Mouse (Mus musculus): Measurements from ENCODE around the gene Dync1i1. TPM values are rescaled to one million over a fixed set of nuclear protein-coding genes. Genes with fewer than 3 reads are reported as not detected.

The Dync1i1 gene
- total and polyA plus RNA-seq, 2 experiments from 2014 or later = 62.1 to 64.7 TPM

DNA sequence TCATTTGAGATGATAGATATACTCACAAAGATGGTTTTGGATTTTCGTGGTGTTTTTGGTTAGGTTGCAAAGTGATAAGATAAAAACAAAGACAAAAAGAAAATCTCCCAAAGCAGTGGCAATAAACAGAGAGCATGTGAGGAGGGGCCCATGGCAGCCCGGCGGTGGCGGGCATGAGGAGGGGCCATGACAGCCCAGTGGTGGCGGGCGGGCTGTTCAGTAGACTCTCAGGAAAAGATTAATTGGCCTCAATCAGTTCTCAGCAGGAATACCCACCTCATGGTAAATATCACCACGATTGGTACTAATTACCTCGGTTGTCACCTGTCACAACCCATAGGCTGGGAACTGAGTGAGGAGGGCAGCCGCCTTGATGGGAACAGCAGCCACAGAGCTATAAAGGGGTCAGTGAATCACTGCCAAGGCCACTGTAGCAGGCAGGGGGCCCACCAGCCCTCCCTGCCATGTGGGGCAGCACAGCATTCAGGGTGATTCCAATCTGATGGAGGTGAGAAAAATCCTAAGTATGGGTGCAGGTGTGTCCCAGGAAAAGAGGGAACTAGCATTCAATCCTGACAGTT lies 224.5 kb downstream of the Dync1i1 start:
- 67% methylated on average over 9 of the region's 9 CpGs for WGBS
- DNase-seq (ENCODE audit: low spot score) = no peak
- no peaks in the 10 kb centered on the region for H3K36me3 ChIP-seq (ENCODE audit: insufficient read depth, low read length)

DNA sequence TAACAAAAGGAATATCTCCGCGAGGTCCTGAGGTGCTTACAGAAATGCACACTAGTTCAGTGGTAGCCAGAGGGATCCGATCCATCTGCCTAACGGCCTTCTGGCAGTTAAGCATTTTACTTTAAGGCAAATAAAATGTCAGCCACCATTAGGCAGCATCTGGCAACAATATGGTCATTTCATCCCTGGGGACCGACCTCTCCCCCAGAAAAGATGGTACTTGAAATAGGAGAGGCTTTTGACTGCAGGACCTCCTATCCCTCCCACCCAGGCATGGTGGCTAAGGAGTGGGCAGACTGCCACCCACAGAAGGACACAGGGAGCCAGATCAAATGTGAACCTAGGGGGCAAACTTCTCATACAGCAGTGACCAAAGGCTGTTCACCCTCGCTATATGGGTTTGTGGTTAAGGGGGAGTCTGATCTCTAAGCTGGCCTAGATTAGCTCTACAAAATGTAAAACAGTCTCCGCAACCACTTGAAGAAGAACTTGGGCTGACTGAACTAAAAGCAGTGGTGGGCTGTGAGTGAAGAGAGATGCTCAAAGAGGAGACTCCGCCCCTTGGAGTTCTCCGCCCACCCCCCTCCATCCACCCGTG lies 231.0 kb downstream of the Dync1i1 start:
- no peak for DNase-seq (ENCODE audit: low spot score)
- Histone ChIP-seq H3K4me2 (ENCODE audit: low read depth, low read length) (no peak overlapping the region), H3K9me3 (ENCODE audit: low read length) (no peaks in the 10 kb centered on the region), H3K4me3 (ENCODE audit: low read length) (no peak overlapping the region), H3K27me3 (ENCODE audit: insufficient read depth, low read length) (no peaks in the 10 kb centered on the region), H3K27ac (no peak overlapping the region), H3K4me1 (ENCODE audit: insufficient read depth, low read length) (no peaks in the 10 kb centered on the region), H3K36me3 (ENCODE audit: insufficient read depth, low read length) (no peaks in the 10 kb centered on the region), H3K9ac (replicated peaks; ENCODE audit: low read length) (no peak overlapping the region)
- ATAC-seq = no peak
- TF ChIP-seq CTCF (IDR thresholded peaks at IDR 0.05; ENCODE audit: low read depth) = no peak
- WGBS = 68% methylated on average over 10 of the region's 10 CpGs

More for the DNA sequence above, 224.5 kb downstream of the Dync1i1 start:
- Histone ChIP-seq H3K9ac (replicated peaks; ENCODE audit: low read length) (no peak overlapping the region), H3K27me3 (ENCODE audit: insufficient read depth, low read length) (no peaks in the 10 kb centered on the region), H3K4me2 (ENCODE audit: low read depth, low read length) (no peak overlapping the region), H3K9me3 (ENCODE audit: low read length) (no peaks in the 10 kb centered on the region), H3K27ac (no peak overlapping the region), H3K4me1 (ENCODE audit: insufficient read depth, low read length) (no peaks in the 10 kb centered on the region), H3K4me3 (ENCODE audit: low read length) (no peak overlapping the region)
- ATAC-seq = peak; percentile 38; the same call in 1 of the 2 replicates
- no peak for TF ChIP-seq CTCF (IDR thresholded peaks at IDR 0.05; ENCODE audit: low read depth)

DNA sequence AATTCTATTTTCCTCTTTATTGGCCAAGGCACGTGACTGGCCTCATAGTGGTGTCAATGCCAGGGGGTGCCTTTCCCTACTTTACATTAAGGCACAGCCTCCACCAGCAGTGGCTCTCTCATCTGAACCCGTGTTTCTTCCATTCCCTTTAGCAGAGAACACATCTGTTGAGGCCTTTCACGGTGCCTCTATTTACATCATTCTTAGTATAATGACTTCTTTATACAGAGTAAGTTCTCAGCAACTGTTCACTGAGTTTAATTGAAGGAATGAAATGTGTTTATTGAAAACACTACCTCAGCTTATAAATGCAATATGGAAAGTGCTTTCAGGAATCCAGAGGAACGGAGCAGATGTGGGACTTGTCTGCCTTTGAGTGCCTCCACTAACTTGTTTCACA lies 235.3 kb downstream of the Dync1i1 start:
- no peak for DNase-seq (ENCODE audit: low spot score)
- no peaks in the 10 kb centered on the region for H3K36me3 ChIP-seq (ENCODE audit: insufficient read depth, low read length)
- 74% methylated on average over 4 of the region's 4 CpGs for WGBS
- no peak overlapping the region for H3K9ac ChIP-seq (replicated peaks; ENCODE audit: low read length)
- no peak overlapping the region for H3K4me3 ChIP-seq (ENCODE audit: low read length)
- no peaks in the 10 kb centered on the region for H3K4me1 ChIP-seq (ENCODE audit: insufficient read depth, low read length)
- no peaks in the 10 kb centered on the region for H3K27me3 ChIP-seq (ENCODE audit: insufficient read depth, low read length)
- no peaks in the 10 kb centered on the region for H3K9me3 ChIP-seq (ENCODE audit: low read length)
- TF ChIP-seq CTCF (IDR thresholded peaks at IDR 0.05; ENCODE audit: low read depth) = no peak
- H3K4me2 ChIP-seq (ENCODE audit: low read depth, low read length) = no peak overlapping the region
- no peak for ATAC-seq
- no peak overlapping the region for H3K27ac ChIP-seq

DNA sequence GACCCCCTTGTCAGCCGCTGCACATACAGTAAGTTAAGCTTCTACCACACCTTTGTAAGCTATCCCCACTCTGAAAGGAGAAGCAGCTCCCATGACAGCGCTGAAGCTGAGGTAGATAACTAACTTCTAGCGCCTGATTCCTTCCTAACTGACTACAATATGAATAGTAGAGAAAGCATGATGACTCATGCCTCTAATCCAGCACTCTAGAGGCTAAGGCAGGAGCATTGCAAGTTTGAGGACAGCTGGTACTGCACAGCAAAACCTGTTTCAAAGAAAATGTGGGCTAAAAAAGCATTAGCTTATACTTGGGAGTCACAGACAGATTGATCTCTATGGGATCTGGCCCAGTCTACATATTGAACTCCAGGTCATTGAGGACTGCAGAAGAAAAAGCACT lies 236.5 kb downstream of the Dync1i1 start:
- H3K9me3 ChIP-seq (ENCODE audit: low read length) = no peaks in the 10 kb centered on the region
- no peak overlapping the region for H3K4me3 ChIP-seq (ENCODE audit: low read length)
- H3K4me1 ChIP-seq (ENCODE audit: insufficient read depth, low read length) = no peaks in the 10 kb centered on the region
- H3K9ac ChIP-seq (replicated peaks; ENCODE audit: low read length) = no peak overlapping the region
- H3K36me3 ChIP-seq (ENCODE audit: insufficient read depth, low read length) = no peaks in the 10 kb centered on the region
- TF ChIP-seq CTCF (IDR thresholded peaks at IDR 0.05; ENCODE audit: low read depth) = no peak
- no peak for ATAC-seq
- no peak overlapping the region for H3K27ac ChIP-seq
- no peaks in the 10 kb centered on the region for H3K27me3 ChIP-seq (ENCODE audit: insufficient read depth, low read length)
- H3K4me2 ChIP-seq (ENCODE audit: low read depth, low read length) = no peak overlapping the region
- DNase-seq (ENCODE audit: low spot score) = no peak
- 93% methylated on average over 3 of the region's 3 CpGs for WGBS

DNA sequence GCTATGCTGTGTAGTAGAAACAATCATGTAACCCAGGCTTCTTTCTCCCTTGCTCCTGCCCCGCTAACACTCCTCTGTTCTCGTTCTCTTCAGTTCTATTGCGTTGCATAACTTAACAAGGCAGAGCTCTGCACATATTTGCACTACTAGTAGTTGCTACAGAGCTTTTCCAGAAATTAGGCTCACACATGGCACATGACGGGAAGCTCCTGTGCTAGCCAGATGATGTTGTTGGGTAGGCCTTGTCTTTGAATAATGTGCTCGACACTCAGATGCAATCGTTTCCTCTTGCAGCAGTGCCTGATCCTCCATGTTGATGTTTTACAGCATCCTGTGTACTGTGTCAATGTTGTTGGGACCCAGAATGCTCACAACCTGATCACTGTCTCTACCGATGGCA lies 240.9 kb downstream of the Dync1i1 start:
- no peak for DNase-seq (ENCODE audit: low spot score)
- no peaks in the 10 kb centered on the region for H3K9me3 ChIP-seq (ENCODE audit: low read length)
- no peak overlapping the region for H3K9ac ChIP-seq (replicated peaks; ENCODE audit: low read length)
- TF ChIP-seq CTCF (IDR thresholded peaks at IDR 0.05; ENCODE audit: low read depth) = no peak
- no peak for ATAC-seq
- H3K36me3 ChIP-seq (ENCODE audit: insufficient read depth, low read length) = no peaks in the 10 kb centered on the region
- WGBS = 91% methylated on average over 7 of the region's 7 CpGs
- H3K27ac ChIP-seq = no peak overlapping the region
- H3K4me1 ChIP-seq (ENCODE audit: insufficient read depth, low read length) = no peaks in the 10 kb centered on the region
- no peak overlapping the region for H3K4me3 ChIP-seq (ENCODE audit: low read length)
- no peak overlapping the region for H3K4me2 ChIP-seq (ENCODE audit: low read depth, low read length)
- H3K27me3 ChIP-seq (ENCODE audit: insufficient read depth, low read length) = no peaks in the 10 kb centered on the region

DNA sequence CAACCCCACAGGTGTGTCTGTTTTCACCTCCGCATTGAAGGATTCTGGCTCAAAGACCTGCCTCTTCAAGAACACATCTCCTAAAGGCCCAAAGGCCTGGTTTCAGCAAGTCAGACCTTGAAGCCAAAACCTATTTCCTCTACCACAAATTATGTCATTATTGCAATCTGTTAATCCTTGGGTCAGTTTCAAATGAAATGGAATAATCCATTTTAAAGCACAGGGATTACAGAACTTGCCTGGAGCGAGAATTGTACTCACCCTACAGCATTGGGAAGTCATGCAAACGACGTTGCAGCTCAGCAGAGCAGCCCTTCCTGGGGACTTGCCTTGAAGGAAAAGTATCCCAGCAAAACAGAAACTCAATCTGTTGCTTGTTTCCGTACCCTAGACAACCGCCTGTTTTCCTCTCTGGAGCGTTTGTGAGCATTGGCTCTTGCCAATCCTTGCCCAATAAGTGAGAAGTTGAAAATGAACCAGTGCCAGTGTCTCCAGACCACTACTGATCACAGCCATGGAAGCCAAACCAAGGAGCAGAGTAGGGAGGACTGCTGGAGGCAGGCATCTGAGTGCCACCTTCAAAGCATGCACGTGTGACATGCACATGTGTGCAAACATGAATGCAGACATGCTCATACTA lies 241.5 kb downstream of the Dync1i1 start:
- ATAC-seq = no peak
- Histone ChIP-seq H3K27me3 (ENCODE audit: insufficient read depth, low read length) (no peaks in the 10 kb centered on the region), H3K27ac (no peak overlapping the region), H3K4me2 (ENCODE audit: low read depth, low read length) (no peak overlapping the region), H3K9ac (replicated peaks; ENCODE audit: low read length) (no peak overlapping the region), H3K9me3 (ENCODE audit: low read length) (no peaks in the 10 kb centered on the region), H3K36me3 (ENCODE audit: insufficient read depth, low read length) (no peaks in the 10 kb centered on the region), H3K4me1 (ENCODE audit: insufficient read depth, low read length) (no peaks in the 10 kb centered on the region), H3K4me3 (ENCODE audit: low read length) (no peak overlapping the region)
- 82% methylated on average over 8 of the region's 8 CpGs for WGBS
- DNase-seq (ENCODE audit: low spot score) = no peak
- TF ChIP-seq CTCF (IDR thresholded peaks at IDR 0.05; ENCODE audit: low read depth) = no peak

DNA sequence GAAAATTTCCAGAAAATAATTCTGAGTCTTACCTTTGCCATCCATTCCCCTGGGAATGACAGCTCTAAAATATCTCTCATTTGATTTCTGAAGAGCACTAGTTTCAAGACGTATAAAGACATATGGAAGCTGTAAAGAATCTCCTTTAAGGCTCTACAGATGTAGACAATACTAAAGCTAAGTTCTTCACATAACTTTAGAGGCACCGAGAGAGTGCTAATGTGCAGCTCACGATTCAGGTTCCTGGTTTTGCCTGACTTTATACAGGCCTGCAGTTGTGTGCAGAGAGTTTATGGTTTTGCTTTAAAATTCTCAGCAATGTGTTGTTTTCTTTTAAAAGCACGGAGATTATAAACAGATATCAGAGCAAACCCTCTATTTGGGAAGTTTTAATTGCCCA lies 242.1 kb downstream of the Dync1i1 start:
- DNase-seq (ENCODE audit: low spot score) (no peak), ATAC-seq (no peak)
- Histone ChIP-seq H3K4me3 (ENCODE audit: low read length) (no peak overlapping the region), H3K9ac (replicated peaks; ENCODE audit: low read length) (no peak overlapping the region), H3K36me3 (ENCODE audit: insufficient read depth, low read length) (no peaks in the 10 kb centered on the region), H3K27ac (no peak overlapping the region), H3K27me3 (ENCODE audit: insufficient read depth, low read length) (no peaks in the 10 kb centered on the region), H3K4me1 (ENCODE audit: insufficient read depth, low read length) (no peaks in the 10 kb centered on the region), H3K4me2 (ENCODE audit: low read depth, low read length) (no peak overlapping the region), H3K9me3 (ENCODE audit: low read length) (no peaks in the 10 kb centered on the region)
- TF ChIP-seq CTCF (IDR thresholded peaks at IDR 0.05; ENCODE audit: low read depth) = no peak
- 87% methylated on average over 4 of the region's 4 CpGs for WGBS

Measured in hindbrain, postnatal 0 days (tissue).